Mouse (Mus musculus) hindbrain, embryonic 14.5 days (tissue): Measurements from ENCODE around the gene Pex1. TPM values are rescaled to one million over a fixed set of nuclear protein-coding genes. Genes with fewer than 3 reads are reported as not detected.
A peak's percentile ranks its signal among the peaks of the same experiment; 100 is the strongest.

Experiments
- ATAC-seq: fragments of 200-750 bp; cut with Nextera tagmentation; 2 replicates; pipeline ENCODE4 v1.8.0; 2017; ENCODE audit warnings: moderate number of reproducible peaks, mild to moderate bottlenecking, moderate TSS enrichment, moderate library complexity; ENCODE audit not compliant: low FRiP score
- DNase-seq: peaks from one replicate; pipeline ENCODE4 v3.0.0-alpha.2; 2015; ENCODE audit warnings: low spot score
- H3K27ac ChIP-seq: fragments of 300-500 bp; sonication (generic); 2 replicates; pipeline ENCODE4 v1.5.1; 2014; ENCODE audit warnings: mild to moderate bottlenecking, moderate library complexity
- H3K27me3 ChIP-seq: fragments of 300-500 bp; sonication (generic); 2 replicates; pipeline ENCODE4 v1.6.1; 2014; ENCODE audit warnings: mild to moderate bottlenecking, low read length, mixed read lengths; ENCODE audit not compliant: control insufficient read depth, insufficient read depth
- H3K36me3 ChIP-seq: fragments of 300-500 bp; sonication (generic); replicated peaks from 2 replicates; pipeline ENCODE4 v1.6.1; 2014; ENCODE audit not compliant: control insufficient read depth, insufficient read depth
- H3K4me1 ChIP-seq: fragments of 300-500 bp; sonication (generic); replicated peaks from 2 replicates; pipeline ENCODE4 v1.6.1; 2014; ENCODE audit warnings: antibody characterized with exemption, low read length, mixed read lengths; ENCODE audit not compliant: control insufficient read depth, insufficient read depth
- H3K4me2 ChIP-seq: fragments of 300-500 bp; sonication (generic); replicated peaks from 2 replicates; pipeline ENCODE4 v1.6.1; 2014; ENCODE audit warnings: mild to moderate bottlenecking, moderate library complexity
- H3K4me3 ChIP-seq: fragments of 300-500 bp; sonication (generic); replicated peaks from 2 replicates; pipeline ENCODE4 v1.5.1; 2014; ENCODE audit warnings: mild to moderate bottlenecking, low read length
- H3K9ac ChIP-seq: fragments of 300-500 bp; sonication (generic); 2 replicates; pipeline ENCODE4 v1.6.1; 2014
- H3K9me3 ChIP-seq: fragments of 300-500 bp; sonication (generic); 2 replicates; pipeline ENCODE4 v1.6.1; 2016; ENCODE audit warnings: low read length; ENCODE audit not compliant: control insufficient read depth
- WGBS: fragments of 180-500 bp; shearing (Covaris S2); extraction: QIAGEN DNeasy Blood & Tissue Kit; methylation state at CpG from one replicate; pipeline ENCODE4 v1.1.7; 2014; 5-methylcytosine and 5-hydroxymethylcytosine counted together
- polyA plus RNA-seq: library from polyadenylated mRNA; unstranded; fragments of >200 nt; fragmentation: Nextera tagmentation; extraction: Ambion mirVana; gene quantifications from 2 replicates; pipeline ENCODE4 v1.2.1, GENCODE M21; 2014

Pex1 gene
- 18.3 and 25.2 TPM in 2 replicates for polyA plus RNA-seq

GRCm38 (mm10) chr5:3595693-3596398 lies at the start of gene Pex1:
Gene Pex1 (plus strand): TSS chr5:3596066.
- Histone ChIP-seq H3K4me2 (peak within 1 kb of the TSS; percentile 89), H3K4me3 (peak within 1 kb of the TSS; percentile 88), H3K27ac (peak within 1 kb of the TSS; percentile 80), H3K9me3 (no peaks in the 10 kb centered on the region), H3K9ac (peak within 1 kb of the TSS; percentile 83), H3K4me1 (peaks cover 19% of the 10 kb centered on the region), H3K36me3 (peaks cover 19% of the 10 kb centered on the region), H3K27me3 (no peaks in the 10 kb centered on the region)
- ATAC-seq, result peak; percentile 98
- DNase-seq, result peak; percentile 97
- WGBS, result under 1% methylated on average over 50 of the region's 50 CpGs

GRCm38 (mm10) chr5:3546226-3546625 lies 49.6 kb upstream of the Pex1 start:
- Histone ChIP-seq H3K27ac (no peak overlapping the region), H3K4me1 (peaks cover 13% of the 10 kb centered on the region; the same call in 1 of the 2 replicates), H3K36me3 (no peaks in the 10 kb centered on the region), H3K9me3 (no peaks in the 10 kb centered on the region), H3K9ac (no peak overlapping the region), H3K4me2 (no peak overlapping the region), H3K4me3 (no peak overlapping the region), H3K27me3 (no peaks in the 10 kb centered on the region)
- ATAC-seq (no peak), DNase-seq (no peak)
- 95% methylated on average over 1 of the region's 1 CpGs for WGBS

GRCm38 (mm10) chr5:3551481-3551880 lies 44.4 kb upstream of the Pex1 start:
- no peaks in the 10 kb centered on the region for H3K4me1 ChIP-seq
- no peak overlapping the region for H3K4me2 ChIP-seq
- no peak overlapping the region for H3K4me3 ChIP-seq
- ATAC-seq (no peak), DNase-seq (no peak)
- H3K9ac ChIP-seq, result no peak overlapping the region
- H3K9me3 ChIP-seq, result no peaks in the 10 kb centered on the region
- H3K27ac ChIP-seq, result no peak overlapping the region
- 96% methylated on average over 1 of the region's 1 CpGs for WGBS
- H3K36me3 ChIP-seq, result peaks cover 18% of the 10 kb centered on the region
- no peaks in the 10 kb centered on the region for H3K27me3 ChIP-seq

DNA sequence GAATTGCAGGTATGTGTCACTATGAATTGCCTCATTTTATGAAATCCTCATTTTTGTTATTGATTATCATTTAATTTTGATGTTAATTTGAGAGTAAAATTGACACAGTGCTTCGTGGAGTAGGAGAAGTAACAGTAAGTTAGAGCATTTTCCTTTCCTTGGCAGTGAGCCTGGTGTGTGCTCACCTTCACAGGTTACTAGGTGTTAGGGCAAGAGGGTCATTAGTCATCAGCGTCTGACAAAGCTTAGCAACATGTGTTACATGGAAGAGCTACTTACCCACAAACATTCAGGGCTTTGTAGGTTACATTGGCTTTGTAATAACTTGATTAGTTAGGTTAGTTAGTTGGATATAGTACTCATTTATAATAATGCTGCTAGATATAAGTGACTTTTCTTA lies 41.7 kb upstream of the Pex1 start:
- no peak overlapping the region for H3K9ac ChIP-seq

DNA sequence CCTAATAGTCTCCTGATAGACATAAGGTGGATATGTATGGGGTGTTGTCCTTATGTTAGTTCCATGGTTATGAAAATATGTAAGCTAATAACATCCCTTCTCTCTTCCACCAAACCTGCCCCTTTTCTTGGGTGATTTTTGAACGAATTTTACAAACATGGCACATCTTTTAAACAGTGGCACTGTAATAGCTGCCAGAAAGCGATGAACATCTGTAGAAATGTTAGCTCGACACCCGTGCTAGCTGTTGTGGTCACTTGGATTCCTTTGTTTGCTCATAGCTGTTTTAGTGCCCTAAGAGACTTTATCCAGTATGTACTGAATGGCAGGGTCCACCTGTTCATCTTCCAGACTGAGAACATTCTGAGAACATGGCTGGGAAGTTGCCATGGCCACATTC lies 24.6 kb upstream of the Pex1 start, which contains the start of gene 1700109H08Rik:
TSS of gene 1700109H08Rik (plus strand) at position 301 of the 400 bp plus-strand sequence.
- Histone ChIP-seq H3K27ac (no peak within 1 kb of the TSS), H3K4me2 (no peak within 1 kb of the TSS), H3K36me3 (peaks cover 95% of the 10 kb centered on the region), H3K27me3 (no peaks in the 10 kb centered on the region), H3K9ac (no peak within 1 kb of the TSS), H3K4me3 (no peak within 1 kb of the TSS), H3K4me1 (no peaks in the 10 kb centered on the region), H3K9me3 (no peaks in the 10 kb centered on the region)
- ATAC-seq (no peak), DNase-seq (no peak)
- 94% methylated on average over 4 of the region's 4 CpGs for WGBS

More for the DNA sequence above, 41.7 kb upstream of the Pex1 start:
- no peak overlapping the region for H3K27ac ChIP-seq
- no peak overlapping the region for H3K4me2 ChIP-seq
- H3K4me3 ChIP-seq, result no peak overlapping the region
- no peaks in the 10 kb centered on the region for H3K9me3 ChIP-seq
- WGBS, result 92% methylated on average over 2 of the region's 2 CpGs
- ATAC-seq, result no peak
- peaks cover 44% of the 10 kb centered on the region for H3K36me3 ChIP-seq
- no peak for DNase-seq
- H3K27me3 ChIP-seq, result no peaks in the 10 kb centered on the region
- no peaks in the 10 kb centered on the region for H3K4me1 ChIP-seq

GRCm38 (mm10) chr5:3574825-3575224 lies 21.0 kb upstream of the Pex1 start:
- H3K4me1 ChIP-seq, result no peaks in the 10 kb centered on the region
- 94% methylated on average over 2 of the region's 2 CpGs for WGBS
- no peak for ATAC-seq
- H3K27ac ChIP-seq, result no peak overlapping the region
- no peaks in the 10 kb centered on the region for H3K27me3 ChIP-seq
- no peak overlapping the region for H3K4me2 ChIP-seq
- no peak overlapping the region for H3K4me3 ChIP-seq
- no peak overlapping the region for H3K9ac ChIP-seq
- H3K9me3 ChIP-seq, result no peaks in the 10 kb centered on the region
- no peak for DNase-seq
- peaks cover 97% of the 10 kb centered on the region for H3K36me3 ChIP-seq

DNA sequence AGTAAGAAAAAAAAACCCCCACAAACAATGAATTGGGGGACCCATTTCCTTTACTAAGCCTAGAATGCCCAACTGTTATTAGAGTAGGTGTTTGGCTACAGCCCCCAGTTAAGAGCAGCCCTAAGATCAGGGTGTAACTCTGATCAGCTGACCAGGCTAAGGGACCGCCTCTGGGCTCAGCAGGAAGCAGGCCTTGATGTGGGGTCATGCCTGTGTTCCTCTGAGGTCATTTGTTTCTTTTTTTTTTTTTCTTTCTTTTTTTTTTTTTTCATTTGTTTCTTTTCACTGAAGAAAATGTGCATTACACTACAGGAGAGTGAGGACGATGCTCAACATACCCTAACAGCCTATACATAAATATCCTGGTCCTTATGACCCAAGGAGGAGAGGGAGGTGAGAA lies 17.9 kb upstream of the Pex1 start:
- Histone ChIP-seq H3K27ac (no peak overlapping the region), H3K9me3 (no peaks in the 10 kb centered on the region), H3K9ac (no peak overlapping the region), H3K4me1 (no peaks in the 10 kb centered on the region), H3K4me3 (no peak overlapping the region), H3K36me3 (peaks cover 96% of the 10 kb centered on the region), H3K4me2 (no peak overlapping the region), H3K27me3 (no peaks in the 10 kb centered on the region)
- 97% methylated on average over 2 of the region's 2 CpGs for WGBS
- ATAC-seq (no peak), DNase-seq (no peak)

- Histone ChIP-seq H3K4me3 (no peak overlapping the region), H3K4me2 (no peak overlapping the region), H3K9me3 (no peaks in the 10 kb centered on the region), H3K9ac (no peak overlapping the region), H3K36me3 (peaks cover 96% of the 10 kb centered on the region), H3K27me3 (no peaks in the 10 kb centered on the region), H3K4me1 (no peaks in the 10 kb centered on the region), H3K27ac (no peak overlapping the region)
- DNase-seq (no peak), ATAC-seq (no peak)
- 96% methylated on average over 7 of the region's 7 CpGs for WGBS
Observed at GRCm38 (mm10) chr5:3579066-3579465, 16.8 kb upstream of the Pex1 start.

GRCm38 (mm10) chr5:3596399-3596766 lies 517 bp downstream of the Pex1 start, which contains the start of gene Rbm48:
Gene Rbm48 (minus strand): TSS chr5:3596585.
- Histone ChIP-seq H3K4me3 (peak within 1 kb of the TSS; percentile 88), H3K36me3 (peaks cover 14% of the 10 kb centered on the region), H3K4me1 (peaks cover 19% of the 10 kb centered on the region), H3K4me2 (peak within 1 kb of the TSS; percentile 89), H3K27me3 (no peaks in the 10 kb centered on the region), H3K27ac (peak within 1 kb of the TSS; percentile 80), H3K9me3 (no peaks in the 10 kb centered on the region), H3K9ac (peak within 1 kb of the TSS; percentile 83)
- under 1% methylated on average over 31 of the region's 31 CpGs for WGBS
- DNase-seq (peak; percentile 81), ATAC-seq (peak; percentile 86)
